Mouse (Mus musculus) brain, embryonic 14.5 days (tissue): Measurements from ENCODE around the gene Fam71b.

Experiments used
- CTCF ChIP-seq: fragments of 200-500 bp; IDR thresholded peaks from 2 replicates; pipeline ENCODE4 v1.5.1; 2012; ENCODE audit warnings: inconsistent platforms, mild to moderate bottlenecking, moderate library complexity, borderline replicate concordance; ENCODE audit not compliant: insufficient read depth, insufficient read length; ENCODE audit errors: extremely low read depth
- POLR2A ChIP-seq: fragments of 200-500 bp; IDR thresholded peaks from 2 replicates; pipeline ENCODE4 v1.6.1; 2012; ENCODE audit warnings: mild to moderate bottlenecking, inconsistent platforms, borderline replicate concordance; ENCODE audit not compliant: poor library complexity, insufficient read depth, insufficient read length, severe bottlenecking; ENCODE audit errors: extremely low read depth

GRCm38 (mm10) chr11:46380097-46380675 lies 16.2 kb upstream of the Fam71b start:
- TF ChIP-seq POLR2A (no peak), CTCF (no peak)
